Mouse (Mus musculus): ENCODE data around the gene Pcp4l1.

DNA sequence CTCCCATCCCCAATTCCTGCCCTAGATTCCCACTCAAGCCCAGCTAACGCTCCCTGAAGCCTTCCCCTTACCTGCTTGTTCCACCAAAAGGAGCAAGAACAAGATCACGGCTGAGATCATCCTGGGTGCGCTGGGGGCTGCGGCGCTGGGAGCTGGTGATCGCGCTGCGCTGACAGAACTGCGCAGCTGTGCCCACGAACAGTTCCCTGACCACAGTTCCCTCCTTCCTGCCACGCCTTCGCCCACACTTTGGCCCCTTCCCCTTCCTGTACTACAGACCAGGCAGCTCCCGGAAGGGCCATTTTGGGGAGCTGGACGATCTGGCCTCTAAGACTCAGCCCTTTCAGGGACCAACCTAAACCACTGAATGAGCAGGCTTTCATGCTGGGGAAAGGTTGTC lies 38.1 kb upstream of the Pcp4l1 start, which contains the start of gene Fcer1g:
- TF ChIP-seq MAX (IDR thresholded peaks at IDR 0.05) (no peak), CTCF (IDR thresholded peaks at IDR 0.05; ENCODE audit: control insufficient read depth, insufficient read depth, insufficient read length) (no peak)

Measured in C2C12 (cell line).